Mouse (Mus musculus) CH12.LX (cell line): ENCODE results near the gene Rhobtb1. TPM values are rescaled to one million over a fixed set of nuclear protein-coding genes. Genes with fewer than 3 reads are reported as not detected.

Source experiments
- DNase-seq: peaks from one replicate; pipeline ENCODE4 v3.0.0-alpha.2; 2013; ENCODE audit errors: extremely low read depth
- H3K27ac ChIP-seq: 2 replicates; pipeline ENCODE4 v1.5.1; 2012; ENCODE audit warnings: low read depth, mild to moderate bottlenecking, control low read depth, moderate library complexity; ENCODE audit not compliant: insufficient read depth
- H3K27me3 ChIP-seq: replicated peaks from 2 replicates; pipeline ENCODE3; 2012; ENCODE audit warnings: inconsistent platforms
- H3K36me3 ChIP-seq, 2 experiments: replicated peaks in 1 of 2; 2 replicates each; pipeline versions ENCODE3 to v1.6.1; 2012; ENCODE audit warnings: inconsistent platforms in 1 of 2, low read length in 1 of 2, mild to moderate bottlenecking in 1 of 2, mixed read lengths in 1 of 2, moderate library complexity in 1 of 2; ENCODE audit not compliant: control insufficient read depth in 1 of 2, insufficient read depth in 1 of 2
- H3K4me1 ChIP-seq, 2 experiments: 2 replicates each; pipeline ENCODE4 v1.6.1; 2012; ENCODE audit warnings: inconsistent platforms in 1 of 2, moderate library complexity in 1 of 2; ENCODE audit not compliant: insufficient read depth in 2 of 2, control insufficient read depth in 1 of 2
- H3K4me2 ChIP-seq: 2 replicates; pipeline ENCODE4 v1.6.1; 2012; ENCODE audit warnings: low read depth, mild to moderate bottlenecking, control low read depth; ENCODE audit not compliant: poor library complexity, insufficient read depth, severe bottlenecking
- H3K4me3 ChIP-seq, 3 experiments: fragments of 150-350 bp in 1 of 3; sonication (generic) in 1 of 3; replicated peaks in 1 of 3; 2 replicates each; pipeline versions ENCODE3 to v1.5.1; 2011 to 2012; ENCODE audit warnings: low read depth in 2 of 3, low read length in 2 of 3, mild to moderate bottlenecking in 2 of 3, moderate library complexity in 2 of 3, control low read depth in 1 of 3, improper control_type of control experiment in 1 of 3, inconsistent platforms in 1 of 3, mixed read lengths in 1 of 3; ENCODE audit not compliant: poor library complexity in 1 of 3
- H3K79me2 ChIP-seq: replicated peaks from 2 replicates; pipeline ENCODE4 v1.6.1; 2012; ENCODE audit warnings: mild to moderate bottlenecking, moderate library complexity; ENCODE audit not compliant: control insufficient read depth, poor library complexity, insufficient read depth, severe bottlenecking; ENCODE audit errors: extremely low read depth
- H3K9ac ChIP-seq: 2 replicates; pipeline ENCODE4 v1.6.1; 2012; ENCODE audit warnings: low read depth, mild to moderate bottlenecking, control low read depth, moderate library complexity; ENCODE audit not compliant: insufficient read depth
- H3K9me3 ChIP-seq: replicated peaks from 2 replicates; pipeline ENCODE3; 2012; ENCODE audit warnings: low read length, inconsistent platforms, mixed read lengths
- CHD1 ChIP-seq: IDR thresholded peaks from 2 replicates; pipeline ENCODE4 v1.6.1; 2012; ENCODE audit warnings: low read depth, low read length, improper control_type of control experiment, inconsistent platforms
- E2F4 ChIP-seq: IDR thresholded peaks from 2 replicates; pipeline ENCODE4 v1.6.1; 2011; ENCODE audit warnings: low read depth, low read length, improper control_type of control experiment; ENCODE audit not compliant: insufficient replicate concordance
- ELF1 ChIP-seq: IDR thresholded peaks from 2 replicates; pipeline ENCODE4 v1.6.1; 2014; ENCODE audit warnings: low read depth, mild to moderate bottlenecking, inconsistent platforms, low read length, improper control_type of control experiment
- EP300 ChIP-seq: IDR thresholded peaks from 2 replicates; pipeline ENCODE4 v1.6.1; 2011; ENCODE audit warnings: low read length, improper control_type of control experiment
- ETS1 ChIP-seq: conservative IDR thresholded peaks from 2 replicates; pipeline ENCODE4 v1.6.1; 2012; ENCODE audit warnings: low read depth, mild to moderate bottlenecking, inconsistent platforms, low read length, improper control_type of control experiment, moderate library complexity
- GABPA ChIP-seq: IDR thresholded peaks from 2 replicates; pipeline ENCODE4 v1.6.1; 2012; ENCODE audit warnings: low read depth, low read length, improper control_type of control experiment, inconsistent platforms; ENCODE audit not compliant: insufficient replicate concordance
- JUN ChIP-seq: IDR thresholded peaks from 2 replicates; pipeline ENCODE4 v1.6.1; 2011; ENCODE audit warnings: low read depth, mild to moderate bottlenecking, low read length, improper control_type of control experiment, moderate library complexity; ENCODE audit not compliant: insufficient read depth
- JUND ChIP-seq: conservative IDR thresholded peaks from 2 replicates; pipeline ENCODE4 v1.6.1; 2011; ENCODE audit warnings: low read depth, low read length, improper control_type of control experiment
- MAFK ChIP-seq: IDR thresholded peaks from 2 replicates; pipeline ENCODE4 v1.6.1; 2011; ENCODE audit warnings: low read length, improper control_type of control experiment; ENCODE audit not compliant: insufficient replicate concordance
- MAX ChIP-seq: IDR thresholded peaks from 2 replicates; pipeline ENCODE4 v1.6.1; 2011; ENCODE audit warnings: low read length, improper control_type of control experiment
- MAZ ChIP-seq: IDR thresholded peaks from 2 replicates; pipeline ENCODE4 v1.6.1; 2012; ENCODE audit warnings: low read depth, mild to moderate bottlenecking, inconsistent platforms, low read length, improper control_type of control experiment, moderate library complexity
- NELFE ChIP-seq: IDR thresholded peaks from 2 replicates; pipeline ENCODE4 v1.6.1; 2011; ENCODE audit warnings: low read depth, low read length, improper control_type of control experiment
- NRF1 ChIP-seq: IDR thresholded peaks from 2 replicates; pipeline ENCODE4 v1.6.1; 2014; ENCODE audit warnings: low read depth, mild to moderate bottlenecking, inconsistent platforms, low read length, improper control_type of control experiment, moderate library complexity
- POLR2A ChIP-seq: IDR thresholded peaks from 2 replicates; pipeline ENCODE4 v1.6.1; 2011; ENCODE audit warnings: low read depth, mild to moderate bottlenecking, improper control_type of control experiment, low read length
- RAD21 ChIP-seq: IDR thresholded peaks from 2 replicates; pipeline ENCODE4 v1.6.1; 2011; ENCODE audit warnings: low read depth, mild to moderate bottlenecking, low read length, improper control_type of control experiment, moderate library complexity
- SIN3A ChIP-seq: IDR thresholded peaks from 2 replicates; pipeline ENCODE4 v1.6.1; 2012; ENCODE audit warnings: low read length, improper control_type of control experiment, inconsistent platforms
- SMC3 ChIP-seq: IDR thresholded peaks from 2 replicates; pipeline ENCODE4 v1.6.1; 2011; ENCODE audit warnings: low read depth, low read length, improper control_type of control experiment
- TBP ChIP-seq: conservative IDR thresholded peaks from 2 replicates; pipeline ENCODE4 v1.6.1; 2011; ENCODE audit warnings: low read depth, low read length, improper control_type of control experiment
- TCF12 ChIP-seq: IDR thresholded peaks from 2 replicates; pipeline ENCODE4 v1.6.1; 2014; ENCODE audit warnings: low read depth, mild to moderate bottlenecking, inconsistent platforms, low read length, improper control_type of control experiment
- UBTF ChIP-seq: IDR thresholded peaks from 2 replicates; pipeline ENCODE4 v1.6.1; 2012; ENCODE audit warnings: low read depth, mild to moderate bottlenecking, inconsistent platforms, low read length, improper control_type of control experiment, moderate library complexity
- USF1 ChIP-seq: IDR thresholded peaks from 2 replicates; pipeline ENCODE4 v1.6.1; 2014; ENCODE audit warnings: low read depth, mild to moderate bottlenecking, inconsistent platforms, low read length, improper control_type of control experiment
- USF2 ChIP-seq: conservative IDR thresholded peaks from 2 replicates; pipeline ENCODE4 v1.6.1; 2011; ENCODE audit warnings: low read depth, low read length, improper control_type of control experiment
- ZC3H11A ChIP-seq: IDR thresholded peaks from 2 replicates; pipeline ENCODE4 v1.6.1; 2012; ENCODE audit warnings: low read depth, mild to moderate bottlenecking, inconsistent platforms, low read length, improper control_type of control experiment
- ZKSCAN1 ChIP-seq: IDR thresholded peaks from 2 replicates; pipeline ENCODE4 v1.6.1; 2012; ENCODE audit warnings: low read depth, inconsistent platforms, low read length, improper control_type of control experiment, borderline replicate concordance
- ZMIZ1 ChIP-seq: IDR thresholded peaks from 2 replicates; pipeline ENCODE4 v1.6.1; 2012; ENCODE audit warnings: low read depth, mild to moderate bottlenecking, inconsistent platforms, low read length, improper control_type of control experiment
- ZNF384 ChIP-seq: IDR thresholded peaks from 2 replicates; pipeline ENCODE4 v1.6.1; 2012; ENCODE audit warnings: low read depth, low read length, improper control_type of control experiment, inconsistent platforms
- dilution Hi-C: fragments of 300-500 bp; cut with MboI; formaldehyde crosslinking; loops from 2 replicates; pipeline ENCODE4 v1.14.3; 2020; ENCODE audit warnings: low sequenced_read_pairs; ENCODE audit not compliant: extremely low pct_unique_long_range_greater_than_20kb, extremely low pct_ligation_motif_present
- in situ Hi-C: fragments of 300-500 bp; cut with MboI; formaldehyde crosslinking; loops from 3 replicates; pipeline ENCODE4 v1.14.3; 2019; ENCODE audit warnings: low sequenced_read_pairs, low pct_ligation_motif_present, low pct_unique_long_range_greater_than_20kb, mixed read lengths
- polyA plus RNA-seq: library from polyadenylated mRNA; unstranded; fragments of >175 nt; gene quantifications from 2 replicates; pipeline ENCODE4 v1.2.1, GENCODE M21; 2012; ENCODE audit warnings: low read depth; ENCODE audit not compliant: insufficient read length
- total RNA-seq, 2 experiments: library from RNA; depleted of rRNA; stranded (reverse); fragments of 300-350 nt in 1 of 2; fragments of >200 nt in 1 of 2; gene quantifications; 2 replicates each; pipeline ENCODE4 v1.2.3; 2012 to 2014

The Rhobtb1 gene
- total and polyA plus RNA-seq, 3 experiments: 3.1 to 12.2 (median 3.4) TPM

DNA sequence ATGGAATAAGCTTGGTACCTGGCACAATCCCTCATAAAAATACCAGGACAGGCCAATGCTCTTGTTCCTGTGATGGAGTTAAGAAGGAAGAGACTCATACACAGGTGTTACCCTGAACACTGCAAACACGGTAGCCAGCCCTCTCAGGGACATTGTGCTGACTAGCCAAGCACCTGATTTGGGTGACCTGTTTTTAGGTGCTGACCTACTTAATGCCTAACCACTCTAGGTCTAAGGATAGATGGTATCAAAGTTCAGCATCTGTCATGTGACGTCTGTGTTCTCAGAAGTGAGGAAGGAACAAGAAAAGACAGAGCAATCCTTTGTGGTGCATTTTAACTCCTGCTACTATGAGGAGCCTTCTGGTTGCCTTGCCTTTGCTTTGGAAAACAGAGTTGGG lies 9.6 kb downstream of the Rhobtb1 start:
- no peaks in the 10 kb centered on the region for H3K27me3 ChIP-seq
- H3K4me2 ChIP-seq: no peak overlapping the region
- H3K27ac ChIP-seq: no peak overlapping the region
- no peaks in the 10 kb centered on the region for H3K9me3 ChIP-seq
- no peaks in the 10 kb centered on the region for H3K36me3 ChIP-seq
- H3K79me2 ChIP-seq: no peaks in the 10 kb centered on the region
- dilution Hi-C loops (no loop called here), in situ Hi-C loops (no loop called here)
- no peak overlapping the region for H3K4me3 ChIP-seq
- H3K9ac ChIP-seq: no peak overlapping the region
- no peak for TF ChIP-seq TBP
- no peak for TF ChIP-seq NELFE
- no peak for TF ChIP-seq MAFK
- TF ChIP-seq ZC3H11A: no peak
- TF ChIP-seq ELF1: no peak
- no peak for TF ChIP-seq POLR2A
- TF ChIP-seq JUN: no peak
- TF ChIP-seq GABPA: no peak
- TF ChIP-seq E2F4: no peak
- TF ChIP-seq UBTF: no peak
- H3K4me1 ChIP-seq: no peaks in the 10 kb centered on the region
- no peak for DNase-seq

DNA sequence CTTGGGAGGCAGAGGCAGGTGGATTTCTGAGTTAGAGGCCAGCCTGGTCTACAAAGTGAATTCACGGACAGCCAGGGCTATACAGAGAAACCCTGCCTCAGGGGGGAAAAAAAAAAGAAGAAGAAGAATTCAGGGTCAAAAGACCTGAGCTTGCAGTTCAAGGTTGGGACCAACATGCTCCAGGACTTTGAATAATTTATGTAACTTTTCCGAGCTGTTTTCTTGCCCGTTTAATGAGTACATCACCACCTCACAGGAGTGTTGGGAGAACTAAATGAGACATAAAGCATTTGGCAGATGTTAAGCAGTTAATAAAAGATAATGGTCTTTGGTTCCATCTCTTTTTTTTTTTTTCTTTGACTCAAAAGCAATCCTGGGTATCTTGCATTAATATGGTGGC lies 10.3 kb downstream of the Rhobtb1 start:
- TF ChIP-seq USF2 (no peak), TCF12 (no peak), USF1 (no peak), SIN3A (no peak)
- dilution Hi-C loops: no loop called here

DNA sequence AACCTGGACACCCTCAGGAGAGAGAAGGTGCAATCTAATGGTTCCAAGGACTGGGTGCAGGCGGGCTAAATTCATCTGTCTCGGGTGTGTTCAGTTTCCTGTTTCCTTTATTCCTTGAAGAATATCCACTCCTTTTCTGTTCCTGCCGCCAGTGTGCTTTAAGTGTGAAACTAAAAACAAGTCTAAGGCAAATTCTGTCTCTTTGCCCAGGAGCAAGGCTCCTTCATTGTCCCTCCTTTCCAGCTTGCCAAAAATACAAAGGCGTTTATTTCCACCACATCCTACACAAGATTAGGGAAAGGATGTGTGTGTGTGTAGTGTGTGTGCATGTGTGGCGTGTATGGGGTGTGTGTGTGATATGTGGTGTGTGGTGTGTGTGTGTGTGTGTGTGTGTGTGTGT lies 11.3 kb downstream of the Rhobtb1 start:
- Histone ChIP-seq H3K9ac (no peak overlapping the region), H3K27me3 (no peaks in the 10 kb centered on the region), H3K36me3 (no peaks in the 10 kb centered on the region), H3K4me1 (no peaks in the 10 kb centered on the region), H3K4me3 (no peak overlapping the region), H3K9me3 (no peaks in the 10 kb centered on the region), H3K79me2 (no peaks in the 10 kb centered on the region), H3K4me2 (no peak overlapping the region), H3K27ac (no peak overlapping the region)
- dilution Hi-C loops: no loop called here
- no peak for DNase-seq
- TF ChIP-seq JUND (no peak), POLR2A (no peak), TCF12 (no peak), ZMIZ1 (no peak), NRF1 (no peak), E2F4 (no peak), RAD21 (no peak), MAFK (no peak), SMC3 (no peak), CHD1 (no peak), USF1 (no peak), ETS1 (no peak), MAX (no peak), EP300 (no peak), ZNF384 (no peak), UBTF (no peak), MAZ (no peak), ZKSCAN1 (no peak)
- in situ Hi-C loops: no loop called here

More for the DNA sequence above, 10.3 kb downstream of the Rhobtb1 start:
- no peak overlapping the region for H3K4me3 ChIP-seq
- H3K27ac ChIP-seq: no peak overlapping the region
- DNase-seq: no peak
- no peak overlapping the region for H3K4me2 ChIP-seq
- no peaks in the 10 kb centered on the region for H3K27me3 ChIP-seq
- in situ Hi-C loops: no loop called here
- H3K9ac ChIP-seq: no peak overlapping the region
- H3K79me2 ChIP-seq: no peaks in the 10 kb centered on the region
- H3K36me3 ChIP-seq: no peaks in the 10 kb centered on the region
- H3K9me3 ChIP-seq: no peaks in the 10 kb centered on the region
- H3K4me1 ChIP-seq: no peaks in the 10 kb centered on the region
